21 mouse cellular contexts compared by ENCODE assay signal in the genomic region with DNA sequence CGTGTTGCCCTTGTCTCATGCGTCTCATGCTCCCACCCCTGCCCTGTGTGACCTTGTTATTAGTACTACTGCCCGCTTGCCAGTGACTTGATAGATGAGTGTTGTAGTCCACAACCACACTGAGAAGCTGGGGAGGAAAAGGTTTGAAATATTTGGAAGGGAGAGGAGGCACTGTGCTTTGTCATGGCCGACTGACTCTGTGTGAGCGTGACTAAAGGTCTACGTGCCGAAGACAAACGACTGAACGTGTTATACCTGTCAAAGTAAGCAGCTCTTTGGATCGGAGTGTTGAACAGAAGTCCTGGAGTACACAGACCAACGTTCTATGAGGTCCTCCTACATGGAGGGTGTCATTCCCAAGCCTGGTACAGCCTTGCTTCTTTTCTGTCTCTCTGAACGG.
"Had no signal": no experiment of that assay in that cellular context is flagged by ENCODE, and none has a peak within 500 bp of the region (broad histone marks: within the 10 kb centered on the region; RNA-seq: fewer than 3 reads in every experiment).

No protein-coding gene starts in this region.

- H3K4me3 ChIP-seq: forebrain, embryonic 15.5 days; heart, adult 2 months; heart, embryonic 13.5 days; heart, embryonic 15.5 days; hindbrain, embryonic 13.5 days; hindbrain, embryonic 15.5 days; limb, embryonic 13.5 days; limb, embryonic 15.5 days; liver, embryonic 12.5 days had no signal

- H3K4me2 ChIP-seq: forebrain, embryonic 15.5 days; heart, embryonic 11.5 days; heart, embryonic 13.5 days; heart, embryonic 15.5 days; hindbrain, embryonic 13.5 days; hindbrain, embryonic 15.5 days; limb, embryonic 13.5 days; limb, embryonic 15.5 days; liver, embryonic 12.5 days had no signal

- H3K9ac ChIP-seq: forebrain, embryonic 15.5 days; forebrain, postnatal 0 days; heart, embryonic 13.5 days; heart, embryonic 15.5 days; hindbrain, embryonic 13.5 days; hindbrain, embryonic 15.5 days; limb, embryonic 13.5 days; limb, embryonic 15.5 days; liver, embryonic 12.5 days; liver, embryonic 14.5 days had no signal

- ATAC-seq: forebrain, embryonic 15.5 days; forebrain, postnatal 0 days; hindbrain, postnatal 0 days; intestine, embryonic 16.5 days; liver, embryonic 12.5 days had no signal

- H3K27ac ChIP-seq: forebrain, embryonic 15.5 days; heart, adult 2 months; heart, embryonic 13.5 days; heart, embryonic 15.5 days; hindbrain, embryonic 13.5 days; hindbrain, embryonic 15.5 days; hindbrain, postnatal 0 days; limb, embryonic 13.5 days; limb, embryonic 15.5 days; liver, embryonic 12.5 days; liver, embryonic 14.5 days had no signal

- H3K4me1 ChIP-seq: heart, embryonic 15.5 days; hindbrain, embryonic 15.5 days; limb, embryonic 15.5 days; liver, embryonic 12.5 days had no signal

- H3K27me3 ChIP-seq: forebrain, embryonic 15.5 days; heart, embryonic 13.5 days; heart, embryonic 15.5 days; hindbrain, embryonic 15.5 days; limb, embryonic 13.5 days; limb, embryonic 15.5 days had no signal

- H3K36me3 ChIP-seq: forebrain, embryonic 15.5 days; heart, embryonic 13.5 days; heart, embryonic 15.5 days; hindbrain, embryonic 13.5 days; hindbrain, embryonic 15.5 days; limb, embryonic 13.5 days; limb, embryonic 15.5 days; liver, embryonic 12.5 days had no signal

- DNase-seq: forebrain, postnatal 0 days; gastrocnemius, postnatal 14 days; gastrocnemius, postnatal 36 days; heart, adult 2 months; heart, postnatal 14 days; heart, postnatal 36 days; layer of hippocampus, adult 9-11 months; layer of hippocampus, postnatal 36 days; left cerebral cortex, postnatal 4 days had no signal

- H3K9me3 ChIP-seq: forebrain, embryonic 15.5 days; heart, embryonic 13.5 days; heart, embryonic 15.5 days; hindbrain, embryonic 13.5 days; hindbrain, embryonic 15.5 days; limb, embryonic 13.5 days; limb, embryonic 15.5 days; liver, embryonic 12.5 days had no signal
